Mouse (Mus musculus): ENCODE measurements around the gene Arhgef7.

Arhgef7 gene

DNA sequence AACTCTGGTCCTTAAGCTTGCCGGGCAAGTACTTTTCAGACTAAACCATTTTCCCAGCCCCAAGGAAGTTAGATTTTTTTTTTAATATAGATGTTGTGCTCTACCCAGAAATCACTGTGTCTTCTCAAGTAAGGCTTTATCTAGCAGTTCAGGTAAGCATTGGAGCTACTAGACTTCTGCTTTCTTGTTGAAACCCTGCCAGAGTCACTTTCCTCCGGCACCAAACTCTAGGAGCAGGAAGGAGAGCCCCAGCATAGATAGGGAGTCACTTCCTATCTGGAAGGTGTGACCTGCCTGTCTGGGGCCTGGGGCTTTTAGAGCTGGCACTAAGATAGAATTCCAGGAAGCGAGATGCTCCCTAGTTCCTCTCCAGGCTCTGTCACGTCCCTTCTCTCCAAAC, 10.3 kb upstream of the Arhgef7 start:
- DNase-seq (ENCODE audit: low spot score in 2 of 2), result no peak

DNA sequence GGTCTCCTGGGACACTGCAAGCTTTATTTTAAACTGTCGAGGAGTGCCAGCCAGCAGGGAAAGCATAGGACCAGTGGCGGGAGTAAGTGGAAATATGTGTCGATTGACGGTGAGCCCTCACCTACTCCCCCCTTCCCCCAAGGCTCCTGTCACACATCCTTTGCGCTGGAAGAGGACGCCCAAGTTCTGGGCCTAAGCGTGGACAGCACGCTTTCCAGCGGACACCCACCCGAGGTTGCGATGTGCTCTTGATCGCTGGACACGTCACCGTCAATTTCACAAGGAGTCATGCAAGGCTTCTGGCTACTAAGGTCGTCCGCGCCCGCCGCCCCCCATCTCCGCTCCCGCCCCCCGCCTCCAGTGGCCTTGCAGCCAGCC, 259 bp upstream of the Arhgef7 start:
- no peak for DNase-seq (ENCODE audit: low spot score in 2 of 2)

DNA sequence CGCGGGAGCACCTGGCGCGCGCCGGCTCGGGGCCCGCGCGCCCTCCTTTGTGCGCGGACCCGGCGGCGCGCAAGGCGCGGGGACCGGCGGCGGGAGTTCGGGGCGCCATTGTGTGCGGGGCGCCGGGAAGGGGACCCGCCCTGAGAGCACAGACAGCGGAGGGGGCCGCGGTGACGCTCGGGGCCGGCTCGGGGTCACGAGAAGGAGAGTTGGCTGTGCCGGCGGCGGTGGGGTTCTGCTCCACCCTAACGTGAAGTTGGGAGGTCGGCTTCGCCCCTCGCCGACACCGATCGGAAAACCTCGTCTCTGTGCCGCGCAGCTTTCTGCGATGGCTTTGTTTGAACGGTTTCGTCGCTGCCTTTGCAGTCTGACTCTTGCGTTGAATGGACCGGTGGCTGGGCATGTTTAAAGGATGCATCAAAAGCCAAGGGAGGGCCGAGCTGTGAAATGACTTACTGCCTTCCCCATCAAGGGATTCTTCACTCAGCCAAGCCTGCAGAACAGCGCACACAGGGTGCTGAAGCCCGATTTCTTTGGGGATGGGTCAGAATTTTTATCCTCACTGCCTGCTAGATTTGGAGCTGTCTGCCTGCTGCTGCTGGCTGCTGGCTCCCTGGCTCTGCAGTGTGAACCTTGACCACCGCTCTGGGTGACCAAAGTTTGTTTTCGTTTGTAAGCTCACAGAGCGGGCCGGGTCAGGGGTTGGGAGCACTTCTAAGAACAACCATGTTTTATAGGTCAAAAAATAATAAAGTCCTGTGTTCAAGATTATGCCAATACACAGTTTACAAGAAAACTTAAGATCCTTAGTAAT, 1.2 kb downstream of the Arhgef7 start:
- DNase-seq (ENCODE audit: low spot score in 2 of 2), result peak; percentile 35 to 40

DNA sequence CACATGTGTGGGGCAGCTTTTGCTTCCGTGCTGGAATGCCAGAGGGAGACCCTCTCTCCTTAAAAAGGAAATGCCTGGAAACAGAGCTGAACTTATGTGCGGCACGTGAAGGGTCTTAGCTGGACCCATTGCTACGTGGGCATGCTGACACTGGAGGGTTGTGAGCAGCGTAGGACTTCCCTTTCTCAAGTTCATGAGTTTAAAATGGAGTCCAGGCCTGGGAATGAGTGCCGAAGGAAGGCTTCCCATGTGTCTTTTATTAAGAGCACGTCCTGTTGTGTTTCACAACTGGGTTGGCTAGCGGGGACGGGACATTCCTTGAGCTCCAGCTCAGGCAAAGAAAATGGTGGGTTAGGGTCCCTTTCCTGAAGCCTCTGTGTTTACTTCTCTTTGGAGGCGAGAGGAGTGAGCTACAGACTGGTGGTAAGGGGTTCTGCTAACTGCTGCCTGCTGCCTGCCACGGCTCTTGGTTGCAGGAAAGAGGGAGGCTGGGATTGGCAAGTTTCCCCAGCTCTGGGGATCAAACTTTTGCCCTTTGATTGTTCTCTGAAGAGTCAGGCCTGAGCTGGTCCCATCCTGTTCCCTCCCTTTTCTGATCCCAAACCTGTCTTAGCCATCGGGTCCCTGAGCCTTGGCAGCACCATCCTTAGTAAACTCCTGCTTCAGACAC, 2.9 kb downstream of the Arhgef7 start:
- no peak for DNase-seq (ENCODE audit: low spot score in 2 of 2)

DNA sequence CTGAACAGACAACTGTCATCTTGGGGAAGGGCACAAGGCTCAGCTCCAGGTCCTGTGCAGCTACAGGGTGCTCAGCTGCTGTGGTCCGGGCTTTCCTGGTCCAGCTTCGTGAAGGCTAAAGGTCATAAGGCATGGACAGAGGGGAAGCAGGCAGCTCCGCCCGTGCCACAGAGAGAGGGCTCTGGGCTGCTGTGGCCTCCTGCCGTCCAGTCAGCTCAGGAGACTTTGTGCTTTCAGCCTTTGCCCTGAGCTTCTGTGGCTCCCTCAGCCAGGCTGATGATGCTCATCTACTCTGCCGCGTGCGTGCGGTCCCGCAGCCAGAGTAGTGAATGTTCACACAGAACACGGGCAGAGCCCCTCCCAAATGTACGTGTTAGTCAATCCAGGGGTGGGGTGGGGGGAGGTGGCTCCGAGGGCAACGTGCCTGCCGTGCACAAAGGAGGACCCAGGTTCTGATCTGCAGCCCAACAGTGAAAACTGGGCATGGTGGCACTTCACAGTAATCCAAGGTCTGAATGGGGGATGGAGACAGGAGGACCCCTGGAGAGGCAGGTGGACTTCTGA, 8.2 kb downstream of the Arhgef7 start:
- no peak for DNase-seq (ENCODE audit: low spot score in 2 of 2)

DNA sequence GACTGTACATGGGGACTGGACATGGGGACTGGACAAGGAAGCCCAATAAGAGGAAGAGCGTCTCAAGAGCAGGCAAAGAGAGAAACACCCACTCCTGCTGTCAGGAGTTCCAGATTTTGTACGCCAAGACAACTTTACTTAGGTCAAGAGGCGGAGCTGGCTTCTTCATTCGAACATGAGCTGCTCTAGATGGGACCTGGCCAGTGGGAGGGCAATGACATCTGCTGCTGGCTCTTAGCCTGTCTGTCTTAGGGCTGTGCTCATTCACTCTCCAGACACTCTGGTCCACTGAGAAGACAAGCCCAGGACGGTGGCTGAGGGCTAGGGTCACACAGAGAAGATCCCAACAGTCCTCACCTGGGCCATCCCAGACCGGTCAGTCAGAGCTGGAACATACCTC, 9.6 kb downstream of the Arhgef7 start:
- DNase-seq (ENCODE audit: low spot score in 2 of 2), result no peak

DNA sequence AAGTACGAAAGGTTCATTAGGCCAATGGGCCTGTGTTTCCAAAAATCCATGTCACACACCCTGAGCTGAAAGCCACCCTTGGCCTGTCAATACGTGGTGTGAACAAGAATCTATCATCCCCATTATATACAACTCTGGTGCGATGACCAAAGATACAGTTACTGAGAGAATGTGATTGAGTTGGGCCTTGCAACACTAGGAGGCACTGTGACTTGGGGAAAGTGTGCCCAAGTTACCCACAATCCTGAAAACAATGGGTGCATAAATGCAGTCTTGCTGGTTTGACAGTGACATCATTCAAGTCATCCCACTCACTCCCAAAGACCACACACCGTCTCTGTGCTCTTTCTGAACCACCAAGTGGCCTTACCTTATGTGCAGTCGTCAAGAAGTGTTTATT, 11.6 kb downstream of the Arhgef7 start:
- DNase-seq (ENCODE audit: low spot score in 2 of 2), result no peak

DNA sequence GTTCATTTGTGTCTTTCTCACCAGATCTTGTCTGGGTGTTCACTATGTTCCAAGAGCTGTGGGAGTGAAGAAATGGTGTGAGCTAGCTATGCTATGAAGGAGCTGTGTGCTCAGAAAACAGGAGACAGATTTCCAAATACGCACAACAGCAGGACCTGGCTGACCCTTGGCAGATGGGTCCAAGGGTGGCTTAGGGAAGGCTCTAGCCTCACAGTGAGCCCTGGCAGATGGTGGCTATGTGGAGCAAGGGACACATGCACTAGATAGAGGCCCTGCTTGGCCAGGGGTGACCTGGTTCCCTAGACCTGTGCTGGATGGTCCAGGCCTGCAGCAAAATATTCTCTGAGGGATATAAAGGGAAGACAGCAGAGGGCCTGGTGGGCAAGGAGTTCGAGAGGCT, 13.3 kb downstream of the Arhgef7 start:
- DNase-seq (ENCODE audit: low spot score in 2 of 2), result no peak

DNA sequence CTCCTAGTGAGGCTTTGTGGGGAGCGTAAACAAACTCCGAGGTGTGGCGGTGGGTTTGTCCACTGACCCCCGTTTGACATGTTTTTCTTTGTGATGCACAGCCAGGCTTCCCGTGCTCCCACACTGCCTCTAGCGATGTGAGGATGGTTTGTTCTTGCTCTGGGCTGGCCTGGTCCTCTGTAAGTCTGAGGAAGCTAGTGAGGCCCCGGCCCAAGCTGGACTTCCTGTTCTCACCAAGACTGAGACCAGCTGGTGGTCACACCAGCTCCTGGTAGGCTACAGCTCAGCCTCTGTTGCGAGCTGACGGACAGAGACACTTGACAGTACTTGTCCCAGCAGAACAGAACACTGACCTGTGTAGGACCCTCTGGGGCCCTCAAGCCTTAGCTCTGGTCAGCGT, 16.1 kb downstream of the Arhgef7 start:
- DNase-seq (ENCODE audit: low spot score in 2 of 2), result no peak

DNA sequence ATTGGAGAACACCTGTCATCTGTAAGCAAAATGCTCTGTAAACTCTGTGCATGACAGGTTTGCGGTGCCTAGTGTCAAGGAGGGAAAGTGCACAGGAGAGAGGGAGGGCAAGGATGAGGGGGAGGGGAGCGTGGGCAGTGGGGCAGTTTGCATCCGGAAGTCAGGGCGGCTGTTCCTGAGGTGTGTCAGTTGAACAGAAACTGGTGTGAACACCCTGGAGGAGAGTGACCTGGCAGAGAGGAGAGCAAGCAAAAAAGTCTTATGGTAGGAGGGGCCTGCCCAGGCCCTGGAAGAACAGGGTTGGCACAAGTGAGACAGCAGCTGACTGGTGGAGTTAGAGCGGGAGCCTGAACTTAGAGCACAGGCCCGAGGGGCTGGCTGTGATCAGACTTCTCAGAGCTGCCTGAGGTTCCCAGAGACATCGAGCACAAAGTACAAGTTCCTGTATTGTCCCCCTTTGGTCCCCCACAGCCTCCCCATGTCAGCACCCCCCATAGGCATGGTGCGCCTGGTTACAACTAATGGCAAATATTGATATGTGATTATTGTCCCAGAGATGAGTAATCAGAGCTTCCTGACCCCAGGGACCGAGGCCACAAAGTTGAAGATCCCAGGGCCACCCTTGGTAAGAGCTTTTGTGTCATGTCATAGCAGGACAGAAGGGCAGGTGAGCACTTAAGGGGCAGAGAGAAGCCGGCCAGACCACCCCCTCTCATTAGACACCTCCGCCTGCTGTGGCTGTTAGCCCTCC, 19.5 kb downstream of the Arhgef7 start:
- no peak for DNase-seq (ENCODE audit: low spot score in 2 of 2)

DNA sequence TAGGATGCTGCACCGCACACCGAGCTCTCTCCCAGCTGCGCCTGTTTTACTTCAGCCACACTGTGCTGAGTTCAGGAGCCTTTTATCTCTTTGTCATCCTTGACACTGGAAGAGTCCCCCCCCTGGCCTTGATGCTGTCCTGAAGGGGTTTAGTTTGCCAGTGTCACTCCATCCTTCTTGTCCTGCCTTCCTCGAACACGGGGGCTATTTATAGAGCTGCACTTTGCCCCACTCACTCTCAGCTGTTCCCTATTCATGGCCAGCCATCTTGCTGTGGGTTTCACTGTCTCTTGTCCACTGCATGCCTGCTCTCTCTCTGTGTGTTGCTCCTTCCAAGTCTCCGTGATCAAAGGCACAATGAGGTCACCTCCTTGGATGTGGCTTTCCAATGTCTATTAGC, 22.0 kb downstream of the Arhgef7 start:
- DNase-seq (ENCODE audit: low spot score in 2 of 2), result no peak

DNA sequence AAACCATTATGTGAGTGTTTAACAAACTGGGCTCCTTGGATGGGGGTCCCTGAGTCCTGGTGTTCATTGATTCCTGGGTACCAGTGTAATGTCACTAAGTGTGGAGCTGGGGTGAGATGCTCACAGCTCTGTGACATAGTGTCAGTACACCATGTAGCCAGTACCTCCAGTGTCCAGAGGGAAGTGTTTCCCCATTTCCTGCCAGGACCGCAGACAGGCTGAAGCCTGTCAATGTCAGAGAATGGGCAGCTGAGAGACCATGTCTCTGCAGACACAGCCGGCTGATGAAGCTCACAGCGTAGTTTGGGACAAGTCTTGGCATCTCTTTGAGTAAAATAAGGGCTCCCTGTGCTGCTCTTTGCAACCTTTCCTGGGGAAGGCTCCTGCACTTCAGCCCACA, 24.8 kb downstream of the Arhgef7 start:
- no peak for DNase-seq (ENCODE audit: low spot score in 2 of 2)

DNA sequence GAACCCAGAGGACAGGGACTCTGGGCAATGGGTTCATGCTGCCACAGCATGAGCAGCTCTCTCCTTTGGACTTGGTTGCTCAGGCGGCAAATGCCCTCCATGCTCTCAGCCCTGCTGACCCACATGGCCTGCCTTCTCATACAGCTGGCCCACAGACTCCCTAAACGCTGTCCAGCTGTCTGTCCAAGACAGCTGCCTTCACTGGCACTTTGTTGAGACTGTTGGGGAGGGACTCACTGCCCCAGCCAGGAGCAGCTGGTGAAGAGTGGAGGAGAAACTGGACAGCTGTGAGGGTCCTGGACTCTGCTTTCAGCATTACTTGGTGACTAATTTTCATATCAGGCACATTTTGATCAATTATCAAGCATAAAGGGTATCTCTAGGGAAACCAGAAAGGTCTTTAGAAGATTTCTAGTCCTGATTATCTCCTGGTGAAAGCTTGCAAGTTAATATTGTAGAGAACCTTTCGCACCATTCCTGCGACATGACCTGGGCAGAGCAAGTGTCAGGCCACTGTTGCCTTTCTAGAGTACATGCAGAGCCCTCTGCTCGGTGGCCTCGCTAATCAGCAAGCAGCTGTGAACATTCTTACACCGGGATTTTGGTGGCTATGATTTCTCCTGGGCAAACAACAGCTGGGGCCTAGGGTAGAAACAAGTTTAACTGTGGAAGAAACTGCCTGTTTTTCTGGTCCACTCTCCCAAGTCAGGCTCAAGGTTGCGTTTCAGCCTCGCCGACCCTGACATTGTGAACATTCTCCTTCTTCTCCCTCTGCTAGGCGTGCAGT, 25.8 kb downstream of the Arhgef7 start:
- DNase-seq (ENCODE audit: low spot score in 2 of 2), result no peak

DNA sequence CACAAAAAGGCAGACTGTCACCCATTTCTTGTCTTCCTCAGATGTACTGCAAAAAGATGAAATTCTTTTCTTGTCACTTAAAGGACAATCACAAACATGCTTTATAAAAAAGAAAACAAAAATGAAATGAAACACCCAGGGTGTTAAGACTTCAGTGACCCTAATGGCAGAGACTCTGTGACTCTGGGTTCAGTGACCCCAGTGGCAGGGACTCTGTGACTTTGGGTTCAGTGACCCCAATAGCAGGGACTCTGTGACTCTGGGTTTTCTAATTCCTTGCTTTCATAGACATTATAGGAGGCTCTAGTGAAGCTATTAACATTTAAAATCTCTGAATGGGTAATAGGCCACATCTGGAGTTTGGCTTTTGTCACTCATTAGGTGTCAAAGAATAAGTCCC, 27.2 kb downstream of the Arhgef7 start:
- DNase-seq (ENCODE audit: low spot score in 2 of 2), result no peak

DNA sequence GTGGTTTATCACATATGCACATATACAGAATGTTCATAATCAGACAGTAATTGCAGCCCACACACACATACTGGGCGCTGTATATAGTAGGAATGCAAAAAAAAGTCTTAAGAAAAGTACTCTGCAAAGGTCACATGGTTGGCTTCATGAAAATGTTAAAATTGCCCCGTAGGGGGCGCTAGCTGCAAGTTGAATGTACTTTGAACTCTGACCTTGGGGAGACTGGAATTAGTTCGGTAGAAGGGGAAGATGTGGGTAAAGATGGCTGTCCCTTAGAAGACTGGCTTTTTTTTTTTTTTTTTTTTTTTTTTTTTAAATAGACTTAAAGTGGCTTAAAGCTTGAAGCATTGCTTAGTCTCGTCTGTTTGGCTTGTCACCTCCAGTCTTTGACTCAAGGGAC, 28.4 kb downstream of the Arhgef7 start:
- peak in 1 of 2 experiments; percentile 60 for DNase-seq (ENCODE audit: low spot score in 2 of 2)

DNA sequence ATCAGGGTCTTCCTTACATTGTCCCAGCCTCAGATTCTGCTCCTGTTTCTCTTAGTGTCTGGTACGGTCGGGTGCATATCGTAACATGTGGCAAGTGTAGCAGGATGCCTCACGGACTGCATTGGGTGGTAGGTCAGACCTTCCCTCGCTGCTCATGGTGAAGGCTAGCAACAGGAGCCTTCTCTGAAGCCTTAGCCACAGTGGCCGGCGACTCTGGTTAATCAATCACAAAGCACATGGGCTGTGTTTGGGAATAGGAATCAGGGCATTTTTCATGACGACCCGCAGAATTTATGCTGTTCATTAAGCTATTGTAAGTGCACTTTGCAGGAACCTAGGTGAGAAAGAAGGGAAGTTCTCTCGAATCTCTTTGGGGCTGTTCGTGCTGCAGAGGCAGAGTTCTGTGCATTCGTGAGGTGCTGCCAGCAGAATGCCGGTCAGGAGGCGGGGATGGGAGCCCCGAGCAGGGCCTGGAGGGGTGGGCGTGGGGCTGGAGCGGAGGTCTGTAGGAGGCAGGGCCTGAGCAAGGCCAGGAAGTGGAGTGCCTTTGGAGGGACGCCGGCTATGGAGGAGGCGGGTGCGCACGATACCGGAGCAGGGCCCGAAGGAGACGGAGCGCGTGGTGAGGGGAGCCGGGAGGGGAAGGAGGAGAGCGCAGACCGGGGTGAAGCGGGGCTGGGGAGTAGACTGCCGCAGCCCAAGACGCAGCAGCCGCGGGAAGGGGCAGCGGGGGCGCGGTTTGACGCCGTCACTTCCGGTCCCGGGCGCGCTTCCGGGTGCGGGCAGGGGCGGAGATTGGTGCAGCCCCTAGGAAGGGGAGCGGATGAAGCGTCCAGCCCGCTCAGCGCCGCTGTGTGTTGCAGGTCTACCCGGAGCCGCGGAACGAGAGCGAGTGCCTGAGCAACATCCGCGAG, 30.3 kb downstream of the Arhgef7 start:
- DNase-seq (ENCODE audit: low spot score in 2 of 2), result peak; percentile 76 to 85

DNA sequence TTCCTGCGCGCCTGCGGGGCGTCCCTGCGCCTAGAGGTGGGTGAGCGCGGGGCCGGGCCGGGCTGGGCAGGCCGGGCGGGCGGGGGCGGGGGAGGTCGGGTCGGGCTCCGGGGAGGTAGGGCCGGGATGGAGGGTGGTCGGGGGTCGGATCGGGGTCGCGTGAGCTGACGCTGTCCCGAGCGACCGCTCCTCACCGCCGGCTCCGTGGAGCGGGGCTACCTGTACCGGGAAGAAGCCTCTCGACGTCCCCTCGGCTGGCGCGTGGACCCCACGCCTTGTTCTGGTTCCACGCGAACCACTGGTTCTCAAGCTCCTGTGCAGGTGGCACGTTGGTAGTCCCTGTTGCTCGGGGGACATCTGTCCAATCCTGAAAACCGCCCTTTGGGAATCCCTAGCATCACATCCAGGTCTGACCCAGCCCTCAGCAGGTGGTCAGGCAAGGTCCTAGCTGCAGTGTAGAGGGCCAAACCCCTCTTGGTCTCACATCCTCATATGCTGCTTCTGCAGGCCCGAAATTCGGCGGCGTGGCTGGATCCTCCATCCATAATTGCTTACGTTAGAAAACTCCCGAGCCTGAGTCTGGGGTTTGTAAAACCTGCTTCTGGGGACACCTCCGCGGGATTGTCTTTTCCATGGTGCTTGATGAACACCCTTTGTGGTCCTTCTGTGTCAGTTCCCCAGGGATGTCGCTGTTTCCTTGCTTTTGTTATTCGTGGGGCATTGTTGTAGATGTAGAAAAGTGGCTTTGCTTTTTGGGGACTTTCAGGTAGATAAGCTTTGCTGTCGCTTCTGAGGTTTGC, 31.2 kb downstream of the Arhgef7 start:
- no peak for DNase-seq (ENCODE audit: low spot score in 2 of 2)

DNA sequence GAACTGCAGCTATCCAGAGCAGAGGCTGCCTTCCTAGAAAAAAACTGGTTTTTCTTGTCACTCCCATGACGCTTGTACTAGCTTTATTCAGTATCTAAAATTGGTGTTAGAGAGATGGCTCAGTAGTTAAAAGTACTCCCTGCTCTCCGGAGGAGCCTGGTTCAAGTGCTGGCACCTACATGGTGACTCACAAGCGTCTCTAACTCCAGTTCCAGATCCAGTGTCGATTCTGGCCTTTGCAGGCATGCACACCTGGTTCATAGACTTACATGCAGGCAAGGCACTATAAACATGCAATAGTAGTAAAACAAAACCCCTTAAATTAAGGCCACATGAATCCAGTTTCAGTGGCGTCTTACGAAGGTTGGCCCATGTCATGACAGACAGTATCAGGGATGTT, 34.0 kb downstream of the Arhgef7 start:
- DNase-seq (ENCODE audit: low spot score in 2 of 2), result no peak

DNA sequence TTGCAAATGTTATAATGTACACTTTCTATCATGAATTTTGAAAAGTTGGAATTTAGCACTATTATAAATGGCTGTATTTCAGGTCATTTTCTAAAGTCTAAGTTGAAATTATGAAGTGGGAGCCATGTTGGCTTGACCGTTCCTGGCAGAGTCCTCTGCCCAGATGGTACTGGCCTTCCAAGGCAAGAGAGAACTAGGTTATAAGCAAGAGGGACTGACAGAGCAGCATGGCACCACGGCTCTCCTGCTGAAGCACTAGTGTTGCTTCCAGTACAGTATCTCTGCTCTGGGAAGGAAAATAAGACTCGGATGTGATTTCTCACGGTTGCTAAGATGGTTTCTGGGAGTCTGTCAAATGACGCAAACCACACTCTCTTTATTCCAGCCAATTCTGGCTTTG, 34.5 kb downstream of the Arhgef7 start:
- DNase-seq (ENCODE audit: low spot score in 2 of 2), result no peak

DNA sequence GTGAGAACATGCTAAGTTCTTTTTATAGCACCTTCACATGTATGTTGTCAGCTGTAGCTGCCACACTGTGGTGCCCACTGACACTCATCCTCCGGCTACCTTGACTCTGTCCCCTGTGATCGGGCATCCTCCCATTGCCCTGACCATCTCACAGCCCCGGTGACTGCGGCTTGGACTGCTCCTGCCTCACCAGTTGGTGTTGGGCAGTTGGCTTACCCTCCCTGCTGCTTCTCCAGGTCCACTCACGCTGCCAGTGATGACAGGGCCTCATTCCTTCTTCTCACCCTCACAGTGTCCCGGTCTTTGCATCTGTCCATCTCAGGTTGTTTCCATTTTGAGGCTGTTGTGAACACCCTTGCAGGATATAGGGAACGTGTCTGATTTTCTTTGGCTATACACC, 35.3 kb downstream of the Arhgef7 start:
- no peak for DNase-seq (ENCODE audit: low spot score in 2 of 2)

All from frontal cortex, postnatal 14 days (tissue).